Mouse (Mus musculus) forebrain, postnatal 0 days (tissue): ENCODE data around the gene Ppp2ca. TPM values are rescaled to one million over a fixed set of nuclear protein-coding genes. Genes with fewer than 3 reads are reported as not detected.

Experiments used
- ATAC-seq: fragments of 200-750 bp; cut with Nextera tagmentation; 2 replicates; pipeline ENCODE4 v1.8.0; 2017; ENCODE audit warnings: mild to moderate bottlenecking, moderate library complexity
- DNase-seq: peaks from one replicate; pipeline ENCODE4 v3.0.0-alpha.2; 2015
- H3K27ac ChIP-seq: fragments of 300-500 bp; sonication (generic); 2 replicates; pipeline ENCODE4 v1.5.1; 2014; ENCODE audit warnings: low read depth, mild to moderate bottlenecking, antibody characterized with exemption, low read length, moderate library complexity, mixed read lengths
- H3K27me3 ChIP-seq: fragments of 300-500 bp; sonication (generic); 2 replicates; pipeline ENCODE4 v1.6.1; 2014; ENCODE audit warnings: mild to moderate bottlenecking, low read length, mixed read lengths; ENCODE audit not compliant: insufficient read depth
- H3K36me3 ChIP-seq: fragments of 300-500 bp; sonication (generic); 2 replicates; pipeline ENCODE4 v1.6.1; 2014; ENCODE audit warnings: mild to moderate bottlenecking, moderate library complexity; ENCODE audit not compliant: insufficient read depth
- H3K4me1 ChIP-seq: fragments of 300-500 bp; sonication (generic); 2 replicates; pipeline ENCODE4 v1.6.1; 2014; ENCODE audit warnings: antibody characterized with exemption; ENCODE audit not compliant: insufficient read depth
- H3K4me2 ChIP-seq: fragments of 300-500 bp; sonication (generic); 2 replicates; pipeline ENCODE4 v1.6.1; 2014; ENCODE audit warnings: low read depth, mild to moderate bottlenecking, moderate library complexity
- H3K4me3 ChIP-seq: fragments of 300-500 bp; sonication (generic); 2 replicates; pipeline ENCODE4 v1.5.1; 2014; ENCODE audit warnings: low read depth, low read length, mixed read lengths
- H3K9ac ChIP-seq: fragments of 300-500 bp; sonication (generic); 2 replicates; pipeline ENCODE4 v1.6.1; 2014; ENCODE audit warnings: mild to moderate bottlenecking
- H3K9me3 ChIP-seq: fragments of 300-500 bp; sonication (generic); 2 replicates; pipeline ENCODE4 v1.6.1; 2016; ENCODE audit warnings: low read length
- CTCF ChIP-seq: sonication (generic); IDR thresholded peaks from 2 replicates; pipeline ENCODE4 v1.5.1; 2016; ENCODE audit warnings: antibody characterized with exemption, control low read depth, low read depth
- WGBS: fragments of 180-500 bp; shearing (Covaris S2); extraction: QIAGEN DNeasy Blood & Tissue Kit; methylation state at CpG from one replicate; pipeline ENCODE4 v1.1.7; 2014; 5-methylcytosine and 5-hydroxymethylcytosine counted together
- polyA plus RNA-seq: library from polyadenylated mRNA; unstranded; fragments of >200 nt; fragmentation: Nextera tagmentation; extraction: Ambion mirVana; gene quantifications from 2 replicates; pipeline ENCODE4 v1.2.1, GENCODE M21; 2015
- total RNA-seq: library from RNA; depleted of rRNA; stranded (reverse); fragments of >200 nt; gene quantifications from 2 replicates; pipeline ENCODE4 v1.2.3, GENCODE M21; 2014

Gene Ppp2ca
- total and polyA plus RNA-seq, 2 experiments from 2014 or later = 112 to 141 TPM

GRCm38 (mm10) chr11:52076742-52077352 is 21.6 kb upstream of the Ppp2ca start:
- Histone ChIP-seq H3K9ac (no peak overlapping the region), H3K4me2 (no peak overlapping the region)
- ATAC-seq = no peak

DNA sequence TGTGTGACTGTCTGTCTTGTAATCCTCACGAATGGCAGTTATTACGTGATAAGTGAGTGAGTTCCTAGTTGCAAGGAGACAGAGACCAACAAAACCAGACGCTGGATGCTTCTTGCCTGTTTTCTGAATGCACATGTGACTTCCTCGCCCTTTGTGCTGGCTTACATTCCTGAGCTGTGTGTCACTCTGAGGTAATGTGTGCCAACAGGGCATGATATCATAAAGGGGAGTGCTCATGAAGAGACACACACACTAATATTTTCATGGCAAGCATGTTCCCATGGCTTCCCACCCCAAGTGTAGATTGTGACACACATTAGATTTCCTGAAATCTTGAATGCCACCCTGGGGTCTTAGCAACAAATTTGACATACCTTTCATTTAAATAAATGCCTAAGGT is 20.5 kb upstream of the Ppp2ca start:
- TF ChIP-seq CTCF = no peak
- H3K9me3 ChIP-seq = no peaks in the 10 kb centered on the region
- no peak overlapping the region for H3K27ac ChIP-seq
- H3K36me3 ChIP-seq = no peaks in the 10 kb centered on the region
- 84% methylated on average over 4 of the region's 4 CpGs for WGBS
- ATAC-seq (no peak), DNase-seq (no peak)
- no peak overlapping the region for H3K4me2 ChIP-seq
- H3K9ac ChIP-seq = no peak overlapping the region
- no peak overlapping the region for H3K4me3 ChIP-seq
- no peaks in the 10 kb centered on the region for H3K4me1 ChIP-seq
- H3K27me3 ChIP-seq = no peaks in the 10 kb centered on the region

More at GRCm38 (mm10) chr11:52076742-52077352, 21.6 kb upstream of the Ppp2ca start:
- no peaks in the 10 kb centered on the region for H3K27me3 ChIP-seq
- TF ChIP-seq CTCF = no peak
- no peaks in the 10 kb centered on the region for H3K4me1 ChIP-seq
- H3K9me3 ChIP-seq = no peaks in the 10 kb centered on the region
- no peak overlapping the region for H3K4me3 ChIP-seq
- no peak for DNase-seq
- WGBS = 85% methylated on average over 6 of the region's 6 CpGs
- H3K36me3 ChIP-seq = no peaks in the 10 kb centered on the region
- H3K27ac ChIP-seq = no peak overlapping the region

- TF ChIP-seq CTCF = no peak
- Histone ChIP-seq H3K36me3 (no peaks in the 10 kb centered on the region), H3K27ac (no peak overlapping the region), H3K4me1 (no peaks in the 10 kb centered on the region), H3K27me3 (no peaks in the 10 kb centered on the region), H3K9ac (no peak overlapping the region), H3K4me2 (no peak overlapping the region), H3K9me3 (no peaks in the 10 kb centered on the region), H3K4me3 (no peak overlapping the region)
- DNase-seq (peak; percentile 11), ATAC-seq (peak; percentile 56)
- WGBS = 14% methylated on average over 5 of the region's 5 CpGs
Observed at GRCm38 (mm10) chr11:52079978-52080377, 18.5 kb upstream of the Ppp2ca start.

DNA sequence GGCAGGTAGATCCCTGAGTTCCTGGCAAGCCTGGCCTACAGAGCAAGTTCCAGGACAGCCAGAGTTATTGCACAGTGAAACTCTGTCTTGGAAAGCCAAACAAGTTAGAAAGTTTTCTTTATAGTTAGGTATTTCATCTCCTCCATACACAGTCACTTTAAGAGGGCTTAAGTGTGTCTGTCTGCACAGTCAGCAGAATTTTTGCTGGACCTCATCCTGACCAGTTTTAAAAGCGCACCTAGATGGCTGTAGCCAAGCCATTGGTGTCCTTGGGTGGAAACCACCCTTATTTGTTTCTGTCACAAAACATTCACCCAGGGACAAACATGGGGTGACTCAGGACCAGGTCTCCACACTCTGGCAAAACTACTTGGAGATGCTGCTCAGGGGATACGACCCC is 17.8 kb upstream of the Ppp2ca start:
- Histone ChIP-seq H3K4me3 (no peak overlapping the region), H3K4me1 (peaks cover 3% of the 10 kb centered on the region), H3K36me3 (no peaks in the 10 kb centered on the region), H3K4me2 (no peak overlapping the region), H3K27me3 (no peaks in the 10 kb centered on the region), H3K27ac (no peak overlapping the region), H3K9me3 (no peaks in the 10 kb centered on the region), H3K9ac (no peak overlapping the region)
- WGBS = 92% methylated on average over 2 of the region's 2 CpGs
- DNase-seq = no peak
- no peak for ATAC-seq
- TF ChIP-seq CTCF = no peak

- ATAC-seq (peak; percentile 60), DNase-seq (no peak)
- Histone ChIP-seq H3K4me2 (peak overlapping the region; percentile 37), H3K4me1 (peaks cover 19% of the 10 kb centered on the region), H3K36me3 (no peaks in the 10 kb centered on the region), H3K9ac (peak overlapping the region; percentile 42), H3K27me3 (no peaks in the 10 kb centered on the region), H3K4me3 (no peak overlapping the region), H3K9me3 (no peaks in the 10 kb centered on the region), H3K27ac (peak overlapping the region; percentile 95)
- no peak for TF ChIP-seq CTCF
- 28% methylated on average over 4 of the region's 4 CpGs for WGBS
Observed at GRCm38 (mm10) chr11:52085857-52086203, 12.7 kb upstream of the Ppp2ca start.

DNA sequence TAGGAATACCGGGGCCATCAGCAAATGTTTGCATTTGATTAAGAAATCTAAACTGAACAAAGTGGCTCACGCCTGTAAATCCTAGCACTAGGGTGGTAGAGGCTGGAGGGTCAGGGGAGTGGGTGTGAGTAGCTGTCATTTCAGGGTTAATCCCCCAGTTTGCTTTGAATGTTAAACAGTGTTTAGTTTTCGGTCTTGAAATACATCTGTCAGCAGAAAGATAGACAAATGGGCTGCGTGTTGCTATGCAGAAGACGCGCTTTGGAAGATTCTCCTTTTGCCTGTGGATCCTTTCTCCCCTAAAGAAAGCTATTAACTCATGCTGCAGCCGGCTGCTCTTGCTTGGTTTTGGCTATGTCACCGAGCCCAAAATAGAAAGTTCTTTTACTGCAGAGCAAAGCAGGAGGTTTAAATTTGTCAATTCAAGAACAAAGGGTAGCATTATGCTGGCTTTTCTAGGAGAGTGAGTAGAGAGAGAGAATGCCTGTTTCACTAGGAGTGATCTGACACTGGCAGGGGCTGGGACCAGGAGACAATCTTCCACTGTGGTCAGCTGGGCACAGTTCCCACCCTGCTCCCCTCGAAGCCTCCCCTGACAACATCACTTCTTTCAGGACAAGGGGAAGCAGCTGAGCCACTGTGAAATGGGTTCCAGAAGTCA is 12.1 kb upstream of the Ppp2ca start:
- Histone ChIP-seq H3K9me3 (no peaks in the 10 kb centered on the region), H3K27me3 (no peaks in the 10 kb centered on the region), H3K4me2 (peak overlapping the region; percentile 37), H3K4me1 (peaks cover 19% of the 10 kb centered on the region), H3K36me3 (no peaks in the 10 kb centered on the region), H3K4me3 (no peak overlapping the region), H3K9ac (peak overlapping the region; percentile 42), H3K27ac (peak overlapping the region; percentile 95)
- WGBS = 6% methylated on average over 9 of the region's 9 CpGs
- DNase-seq = peak; percentile 82
- peak; percentile 92 for ATAC-seq
- no peak for TF ChIP-seq CTCF

DNA sequence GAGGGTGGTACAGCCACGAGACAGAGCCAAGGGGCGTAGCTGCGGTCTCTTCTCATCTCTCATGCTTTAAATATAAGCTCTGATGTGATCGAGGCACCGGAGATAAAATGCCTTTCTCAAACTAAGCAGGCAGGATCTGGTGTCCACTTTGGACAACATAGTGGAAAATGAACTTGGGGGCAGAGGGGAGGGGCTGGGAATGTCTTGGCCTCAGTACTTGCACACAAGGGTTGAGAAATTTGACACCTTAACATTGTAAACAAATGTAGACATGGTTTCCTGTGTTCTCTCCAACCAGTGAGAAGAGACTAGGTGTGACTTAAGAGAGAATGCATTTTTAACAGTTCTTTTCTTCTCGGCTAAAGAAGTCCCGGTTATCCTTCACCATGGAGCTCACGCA is 9.2 kb upstream of the Ppp2ca start:
- 74% methylated on average over 8 of the region's 8 CpGs for WGBS
- H3K4me1 ChIP-seq = peaks cover 19% of the 10 kb centered on the region
- H3K9ac ChIP-seq = no peak overlapping the region
- no peak for ATAC-seq
- no peak for TF ChIP-seq CTCF
- no peak overlapping the region for H3K4me2 ChIP-seq
- no peak for DNase-seq
- no peak overlapping the region for H3K27ac ChIP-seq
- H3K36me3 ChIP-seq = no peaks in the 10 kb centered on the region
- H3K9me3 ChIP-seq = no peaks in the 10 kb centered on the region
- H3K27me3 ChIP-seq = no peaks in the 10 kb centered on the region
- H3K4me3 ChIP-seq = no peak overlapping the region
